Mouse (Mus musculus) CH12F3 (cell line): Measurements from ENCODE around the gene Shprh.
"Not testable (repeated sequence)": the region's sequence is repeated elsewhere in the genome, so short reads cannot be mapped to it uniquely, and the experiment has no call there.

ENCODE experiments used
- in situ Hi-C: fragments of 300-500 bp; cut with MboI; formaldehyde crosslinking; loops from 2 replicates; pipeline ENCODE4 v1.14.3; 2020; ENCODE audit warnings: low sequenced_read_pairs

The Shprh gene

GRCm38 (mm10) chr10:11148884-11149741, at the start of gene Shprh:
Gene Shprh (plus strand): TSS chr10:11149427.
- in situ Hi-C loops = no loop called here

- in situ Hi-C loops = no loop called here
Measured at GRCm38 (mm10) chr10:11121781-11122180, 27.4 kb upstream of the Shprh start.

- in situ Hi-C loops = no loop called here
Measured at GRCm38 (mm10) chr10:11145580-11145979, 3.6 kb upstream of the Shprh start.

GRCm38 (mm10) chr10:11148446-11148845, 781 bp upstream of the Shprh start:
- in situ Hi-C loops = no loop called here

GRCm38 (mm10) chr10:11149742-11150125, 507 bp downstream of the Shprh start:
- in situ Hi-C loops = no loop called here

GRCm38 (mm10) chr10:11151644-11152043, 2.4 kb downstream of the Shprh start:
- in situ Hi-C loops = no loop called here

GRCm38 (mm10) chr10:11157039-11157438, 7.8 kb downstream of the Shprh start:
- in situ Hi-C loops = no loop called here

GRCm38 (mm10) chr10:11164537-11164936, 15.3 kb downstream of the Shprh start:
- in situ Hi-C loops = no loop called here

- in situ Hi-C loops = no loop called here
Measured at GRCm38 (mm10) chr10:11170252-11170651, 21.0 kb downstream of the Shprh start.

GRCm38 (mm10) chr10:11171615-11172014, 22.4 kb downstream of the Shprh start:
- in situ Hi-C loops = no loop called here

DNA sequence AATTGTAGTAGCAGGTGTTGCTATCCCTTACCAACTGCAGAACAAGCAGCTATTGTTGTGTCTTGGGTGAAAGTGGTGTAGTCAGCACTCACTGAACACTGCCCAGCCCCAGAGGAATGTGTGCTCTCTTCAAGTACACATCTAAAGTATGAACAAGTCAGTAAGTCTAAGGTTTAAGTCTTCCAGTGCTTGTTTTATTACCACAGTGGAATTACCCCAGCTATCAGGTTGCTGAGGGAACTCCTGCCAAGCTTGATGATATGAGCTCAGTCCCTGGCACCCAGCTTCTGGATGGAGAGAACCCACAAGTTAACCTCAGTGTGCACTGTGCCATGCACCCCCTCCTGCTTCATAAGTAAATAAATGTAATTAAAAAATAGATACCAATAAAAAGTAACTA, 23.3 kb downstream of the Shprh start:
- in situ Hi-C loops = no loop called here

GRCm38 (mm10) chr10:11175801-11176482, 26.7 kb downstream of the Shprh start:
- in situ Hi-C loops = no loop called here

DNA sequence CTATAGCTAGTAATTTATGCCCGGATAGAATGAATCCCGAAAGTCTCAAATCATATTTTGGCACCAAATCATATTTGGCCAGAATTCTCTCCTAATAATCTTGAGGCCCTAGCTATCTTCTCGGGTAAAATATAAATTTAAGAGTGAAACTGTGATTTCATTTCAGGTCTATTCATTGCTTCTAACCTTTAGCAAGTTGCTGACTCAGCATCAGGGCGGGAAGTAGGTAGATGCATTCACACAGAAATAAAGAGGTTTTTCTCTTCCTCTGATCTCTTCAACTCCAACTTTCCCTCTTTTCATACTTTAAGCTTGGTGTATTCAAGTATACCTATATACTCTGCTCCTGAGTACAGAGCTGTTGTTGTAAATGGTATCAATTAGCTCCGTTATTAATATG, 30.9 kb downstream of the Shprh start:
- in situ Hi-C loops = no loop called here

GRCm38 (mm10) chr10:11197341-11197740, 48.1 kb downstream of the Shprh start:
- in situ Hi-C loops = no loop called here

DNA sequence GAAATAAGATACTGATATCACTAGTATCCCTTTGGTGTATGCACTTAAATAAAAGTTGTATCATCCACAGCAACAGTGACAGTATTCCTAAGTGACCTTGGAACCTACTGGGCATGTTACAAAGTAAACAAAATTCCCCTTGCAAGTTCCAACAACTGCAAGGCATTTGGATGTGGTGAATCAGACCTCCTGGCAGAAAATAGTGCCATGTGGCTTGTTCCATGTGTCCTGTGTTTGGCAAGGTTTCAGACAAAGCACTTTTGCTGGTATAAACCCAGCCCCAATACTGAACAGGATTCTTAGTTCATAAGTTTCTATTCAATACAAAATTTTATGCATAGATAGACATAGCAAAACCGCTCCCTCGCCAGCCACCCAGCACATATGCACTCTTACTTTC, 49.1 kb downstream of the Shprh start:
- in situ Hi-C loops = no loop called here

DNA sequence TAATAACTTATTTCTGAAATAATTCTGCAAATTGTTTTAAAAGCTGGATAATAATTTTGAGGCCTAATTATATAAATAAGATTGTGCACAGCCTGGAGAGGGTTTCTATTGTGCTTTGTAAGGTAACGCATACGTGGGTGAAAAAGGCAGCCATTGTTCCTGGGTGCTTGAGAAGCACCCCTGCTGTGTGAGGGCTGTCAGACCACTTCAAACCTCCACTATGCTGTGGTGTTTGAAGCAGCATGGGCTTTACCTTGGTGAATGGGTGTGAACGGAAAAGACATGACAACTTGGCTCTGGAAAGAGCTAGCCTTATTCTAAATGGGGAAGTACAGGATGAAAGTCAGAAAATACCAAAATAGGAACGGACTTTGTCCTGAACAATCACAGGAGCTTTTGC, 50.8 kb downstream of the Shprh start:
- in situ Hi-C loops = no loop called here

DNA sequence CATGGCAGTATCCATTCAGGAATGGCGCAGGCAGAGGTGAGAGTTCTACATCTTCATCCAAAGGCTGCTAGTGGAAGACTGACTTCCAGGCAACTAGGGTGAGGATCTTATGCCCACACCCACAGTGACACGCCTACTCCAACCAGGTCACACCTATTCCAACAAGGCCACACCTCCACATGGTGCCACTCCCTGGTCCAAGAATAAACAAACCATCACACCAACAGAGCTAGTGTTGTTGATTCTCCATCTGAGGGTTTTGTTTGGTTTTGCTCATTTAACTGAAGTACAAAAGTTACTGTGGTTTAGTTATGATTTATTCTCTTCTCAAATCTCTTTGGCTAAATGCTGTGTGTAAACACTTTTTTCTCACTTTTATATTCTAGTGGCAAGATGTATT, 56.7 kb downstream of the Shprh start:
- in situ Hi-C loops = not testable (repeated sequence)

DNA sequence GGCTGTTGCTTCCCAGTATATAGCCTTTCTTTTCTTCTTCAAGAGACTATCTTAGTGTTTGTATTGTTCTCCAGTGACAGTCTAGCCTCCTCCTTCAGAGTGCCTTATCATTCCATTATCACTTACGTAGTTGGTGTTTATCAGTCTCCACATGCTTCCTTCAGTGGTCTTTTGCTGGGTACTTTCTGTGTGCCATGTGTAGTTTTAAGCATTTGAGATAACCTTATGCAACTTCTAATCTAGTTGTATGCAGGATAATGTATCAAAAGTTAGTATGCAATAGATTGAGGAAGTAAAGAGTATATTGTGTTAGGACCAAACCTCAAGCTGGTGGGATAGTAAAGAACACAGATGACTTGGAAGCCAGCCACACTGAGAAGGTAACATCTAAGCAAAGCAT, 59.4 kb downstream of the Shprh start:
- in situ Hi-C loops = no loop called here

- in situ Hi-C loops = no loop called here
Measured at GRCm38 (mm10) chr10:11212003-11212402, 62.8 kb downstream of the Shprh start.

- in situ Hi-C loops = no loop called here
Measured at GRCm38 (mm10) chr10:11226442-11226841, 77.2 kb downstream of the Shprh start.

- in situ Hi-C loops = no loop called here
Measured at GRCm38 (mm10) chr10:11229545-11230178, 80.4 kb downstream of the Shprh start.

DNA sequence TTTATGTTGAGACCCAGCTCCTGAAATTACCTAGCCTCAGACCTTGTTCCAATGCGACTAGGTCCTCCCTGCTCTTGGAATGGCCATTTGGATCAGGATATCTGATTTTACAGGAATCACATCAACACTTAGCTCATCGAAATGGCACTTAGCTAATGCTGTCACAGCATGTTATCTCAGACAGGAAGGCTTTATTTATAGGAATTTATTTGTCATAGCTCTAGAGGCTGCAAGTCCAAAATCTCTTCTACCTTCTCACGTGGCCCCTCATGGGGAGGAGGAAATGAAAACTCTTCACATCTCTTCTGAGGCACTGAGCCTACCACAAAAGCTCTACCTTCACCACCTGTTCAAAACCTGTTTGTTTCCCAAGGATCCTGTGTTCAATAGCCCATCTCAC, 84.0 kb downstream of the Shprh start:
- in situ Hi-C loops = no loop called here
